Mouse (Mus musculus) forebrain, embryonic 13.5 days (tissue): ENCODE data around the gene Ktn1. TPM values are rescaled to one million over a fixed set of nuclear protein-coding genes. Genes with fewer than 3 reads are reported as not detected.

Experiments used
- ATAC-seq: fragments of 200-750 bp; cut with Nextera tagmentation; 2 replicates; pipeline ENCODE4 v1.8.0; 2017
- H3K27ac ChIP-seq: fragments of 300-500 bp; sonication (generic); 2 replicates; pipeline ENCODE4 v1.5.1; 2015; ENCODE audit warnings: inconsistent platforms, mild to moderate bottlenecking, moderate library complexity
- H3K27me3 ChIP-seq: fragments of 300-500 bp; sonication (generic); 2 replicates; pipeline ENCODE4 v1.6.1; 2015; ENCODE audit warnings: mild to moderate bottlenecking, inconsistent platforms
- H3K36me3 ChIP-seq: fragments of 300-500 bp; sonication (generic); 2 replicates; pipeline ENCODE4 v1.6.1; 2015; ENCODE audit warnings: mild to moderate bottlenecking, inconsistent platforms; ENCODE audit not compliant: poor library complexity, severe bottlenecking
- H3K4me1 ChIP-seq: fragments of 300-500 bp; sonication (generic); 2 replicates; pipeline ENCODE4 v1.6.1; 2015; ENCODE audit warnings: inconsistent platforms
- H3K4me2 ChIP-seq: fragments of 300-500 bp; sonication (generic); 2 replicates; pipeline ENCODE4 v1.6.1; 2015; ENCODE audit warnings: inconsistent platforms, mild to moderate bottlenecking, moderate library complexity
- H3K4me3 ChIP-seq: fragments of 300-500 bp; sonication (generic); 2 replicates; pipeline ENCODE4 v1.5.1; 2015; ENCODE audit warnings: mild to moderate bottlenecking, inconsistent platforms
- H3K9ac ChIP-seq: fragments of 300-500 bp; sonication (generic); 2 replicates; pipeline ENCODE4 v1.6.1; 2015; ENCODE audit warnings: mild to moderate bottlenecking, inconsistent platforms
- H3K9me3 ChIP-seq: fragments of 300-500 bp; sonication (generic); replicated peaks from 2 replicates; pipeline ENCODE4 v1.6.1; 2016; ENCODE audit warnings: inconsistent platforms
- WGBS: fragments of 180-500 bp; shearing (Covaris S2); methylation state at CpG from one replicate; pipeline ENCODE4 v1.1.7; 2015; 5-methylcytosine and 5-hydroxymethylcytosine counted together
- polyA plus RNA-seq: library from polyadenylated mRNA; unstranded; fragments of >200 nt; fragmentation: Nextera tagmentation; extraction: Ambion mirVana; gene quantifications from 2 replicates; pipeline ENCODE4 v1.2.1, GENCODE M21; 2015

Ktn1 gene
- 72.7 and 75.1 TPM in 2 replicates for polyA plus RNA-seq

DNA sequence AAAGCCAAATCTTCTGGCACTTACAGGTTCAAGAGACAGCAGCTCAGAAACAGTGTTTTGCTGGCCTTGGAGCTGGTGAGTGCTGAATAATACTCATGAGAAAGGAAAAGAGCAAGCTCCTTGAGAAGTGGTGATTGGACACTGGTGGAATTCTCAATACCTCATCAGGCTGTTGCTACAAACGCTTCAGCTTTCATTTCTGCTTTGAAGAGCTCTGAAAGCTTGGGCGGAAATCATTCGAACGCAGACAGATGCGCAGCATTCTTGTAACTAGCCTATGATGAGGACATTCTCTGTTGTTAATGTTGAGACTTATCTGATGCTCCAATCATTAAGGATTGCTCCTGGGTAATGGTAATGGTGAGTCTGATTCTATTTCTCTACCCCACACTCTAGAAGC is at the start of gene Ktn1:
Gene Ktn1 (plus strand): TSS at position 231 of the 400 bp plus-strand sequence.
- H3K36me3 ChIP-seq = no peaks in the 10 kb centered on the region
- H3K9me3 ChIP-seq = no peaks in the 10 kb centered on the region
- H3K4me2 ChIP-seq = peak within 1 kb of the TSS; percentile 78
- peaks cover 9% of the 10 kb centered on the region; the same call in 1 of the 2 replicates for H3K27me3 ChIP-seq
- H3K4me1 ChIP-seq = peaks cover 27% of the 10 kb centered on the region
- no peak for ATAC-seq
- H3K4me3 ChIP-seq = peak within 1 kb of the TSS; percentile 95
- WGBS = 43% methylated on average over 5 of the region's 5 CpGs
- H3K9ac ChIP-seq = peak within 1 kb of the TSS; percentile 94
- peak within 1 kb of the TSS; percentile 79 for H3K27ac ChIP-seq

DNA sequence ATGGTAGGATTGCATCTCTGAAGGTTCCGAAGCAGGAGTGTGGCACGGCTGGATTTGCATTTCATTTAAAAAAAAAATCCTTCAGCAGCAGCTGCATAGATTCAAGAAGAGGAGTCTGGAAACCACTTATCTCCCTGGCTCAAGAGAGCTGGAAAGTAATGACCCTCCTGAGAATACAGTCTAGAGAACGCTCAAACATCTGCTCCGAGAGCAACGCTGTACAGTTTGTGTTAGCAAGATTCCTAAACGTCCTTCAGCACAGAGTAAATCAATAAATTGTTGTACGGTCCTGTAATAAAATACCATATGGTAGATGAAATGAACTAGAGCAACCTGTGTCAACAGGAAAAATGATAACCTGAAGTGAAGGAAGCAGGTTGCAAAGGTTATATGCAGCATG is 35.0 kb upstream of the Ktn1 start:
- no peaks in the 10 kb centered on the region for H3K36me3 ChIP-seq
- H3K9ac ChIP-seq = no peak overlapping the region
- WGBS = 87% methylated on average over 7 of the region's 7 CpGs
- no peaks in the 10 kb centered on the region for H3K4me1 ChIP-seq
- no peak overlapping the region for H3K4me2 ChIP-seq
- no peak overlapping the region for H3K4me3 ChIP-seq
- ATAC-seq = no peak
- H3K27ac ChIP-seq = no peak overlapping the region
- no peaks in the 10 kb centered on the region for H3K27me3 ChIP-seq
- no peaks in the 10 kb centered on the region for H3K9me3 ChIP-seq

DNA sequence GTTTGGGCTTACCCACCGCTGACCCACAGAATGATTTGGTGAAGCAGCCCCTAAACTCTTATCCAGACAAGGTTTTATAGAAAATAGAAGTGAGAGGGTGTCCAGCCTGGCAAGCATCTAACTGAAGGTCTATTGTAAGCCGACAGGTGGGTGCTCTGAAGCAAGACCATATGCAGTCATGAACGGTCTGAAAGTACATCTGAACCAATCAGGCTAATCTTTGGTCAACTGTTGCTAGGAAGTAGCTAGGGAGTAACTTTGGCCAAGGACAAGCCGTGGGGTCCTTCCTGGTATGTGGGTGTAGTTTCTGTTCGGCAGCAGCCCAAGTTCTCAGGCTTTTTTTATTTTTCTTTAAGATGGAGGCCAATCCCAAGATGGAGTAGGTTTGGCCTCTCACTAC is 29.4 kb upstream of the Ktn1 start:
- Histone ChIP-seq H3K4me1 (no peaks in the 10 kb centered on the region), H3K27ac (no peak overlapping the region), H3K27me3 (no peaks in the 10 kb centered on the region), H3K4me2 (no peak overlapping the region), H3K9ac (no peak overlapping the region), H3K36me3 (no peaks in the 10 kb centered on the region), H3K4me3 (no peak overlapping the region), H3K9me3 (no peaks in the 10 kb centered on the region)
- WGBS = 86% methylated on average over 5 of the region's 5 CpGs
- no peak for ATAC-seq

DNA sequence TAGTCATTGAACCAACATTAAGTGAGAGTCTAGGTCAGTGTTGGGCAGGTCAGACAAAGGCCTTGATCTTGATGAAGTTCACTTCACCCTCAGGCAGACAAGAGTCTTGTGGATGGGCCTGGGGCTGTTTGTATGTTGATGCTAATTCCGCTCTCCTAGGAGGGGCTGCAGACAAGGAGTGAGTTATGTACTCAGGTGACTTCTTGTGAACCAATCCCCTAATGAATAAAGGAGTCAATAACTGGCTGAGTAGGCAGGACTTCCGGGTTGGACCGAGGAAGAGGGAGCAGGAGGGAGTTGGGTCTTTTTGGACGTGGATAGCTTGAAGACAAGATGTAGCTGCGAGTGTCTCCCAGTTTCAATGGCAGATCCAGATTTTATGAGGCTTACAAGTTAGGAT is 26.3 kb upstream of the Ktn1 start:
- H3K9ac ChIP-seq = no peak overlapping the region
- no peak overlapping the region for H3K4me2 ChIP-seq
- WGBS = 90% methylated on average over 5 of the region's 5 CpGs
- H3K36me3 ChIP-seq = no peaks in the 10 kb centered on the region
- H3K4me3 ChIP-seq = no peak overlapping the region
- no peaks in the 10 kb centered on the region for H3K9me3 ChIP-seq
- ATAC-seq = no peak
- H3K27me3 ChIP-seq = no peaks in the 10 kb centered on the region
- no peaks in the 10 kb centered on the region for H3K4me1 ChIP-seq
- no peak overlapping the region for H3K27ac ChIP-seq

DNA sequence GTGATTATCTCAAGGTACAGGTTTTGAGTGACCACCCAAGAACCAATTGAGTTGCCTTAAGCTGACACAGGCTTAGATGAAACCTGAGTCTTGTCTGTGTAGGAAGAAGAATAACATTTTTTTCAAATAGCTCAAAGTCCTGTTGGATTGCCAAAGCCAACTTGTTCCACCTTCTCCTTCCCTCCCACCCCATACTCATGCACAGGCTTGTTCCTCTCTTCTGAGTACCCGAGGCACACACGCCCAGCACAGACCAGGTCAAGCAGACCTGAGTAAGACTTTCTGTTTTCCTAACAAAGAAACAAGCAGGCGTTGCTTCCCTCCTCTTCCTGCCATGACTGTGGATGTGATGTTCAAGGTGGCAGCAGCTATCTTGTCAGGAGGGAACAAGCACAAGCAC is 23.4 kb upstream of the Ktn1 start:
- H3K36me3 ChIP-seq = no peaks in the 10 kb centered on the region
- WGBS = 73% methylated on average over 3 of the region's 3 CpGs
- H3K9me3 ChIP-seq = no peaks in the 10 kb centered on the region
- no peak for ATAC-seq
- no peak overlapping the region for H3K27ac ChIP-seq
- no peak overlapping the region for H3K4me2 ChIP-seq
- no peaks in the 10 kb centered on the region for H3K27me3 ChIP-seq
- no peak overlapping the region for H3K9ac ChIP-seq
- no peak overlapping the region for H3K4me3 ChIP-seq
- H3K4me1 ChIP-seq = no peaks in the 10 kb centered on the region

DNA sequence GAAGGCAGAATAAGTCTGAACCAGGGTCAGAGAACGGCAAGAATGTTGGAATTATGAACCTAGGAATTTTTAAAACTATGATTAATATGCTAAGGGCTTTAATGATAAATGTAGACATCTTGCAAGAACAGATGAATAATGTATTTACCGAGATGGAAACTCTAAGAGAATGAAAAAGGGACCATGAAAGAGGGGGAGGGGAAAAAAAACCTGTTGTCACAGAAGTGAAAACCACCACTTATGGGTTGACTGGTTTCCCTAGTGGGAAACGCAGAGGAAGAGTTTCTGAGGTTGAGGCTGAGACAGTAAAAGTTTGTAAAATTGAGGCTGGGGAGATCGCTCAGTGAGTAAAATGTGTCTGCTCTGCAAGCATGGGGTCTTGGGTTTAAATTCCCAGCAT is 22.1 kb upstream of the Ktn1 start:
- Histone ChIP-seq H3K27me3 (no peaks in the 10 kb centered on the region), H3K9me3 (no peaks in the 10 kb centered on the region), H3K27ac (no peak overlapping the region), H3K4me2 (no peak overlapping the region), H3K36me3 (no peaks in the 10 kb centered on the region), H3K4me1 (no peaks in the 10 kb centered on the region), H3K4me3 (no peak overlapping the region), H3K9ac (no peak overlapping the region)
- WGBS = 89% methylated on average over 4 of the region's 4 CpGs
- ATAC-seq = no peak

DNA sequence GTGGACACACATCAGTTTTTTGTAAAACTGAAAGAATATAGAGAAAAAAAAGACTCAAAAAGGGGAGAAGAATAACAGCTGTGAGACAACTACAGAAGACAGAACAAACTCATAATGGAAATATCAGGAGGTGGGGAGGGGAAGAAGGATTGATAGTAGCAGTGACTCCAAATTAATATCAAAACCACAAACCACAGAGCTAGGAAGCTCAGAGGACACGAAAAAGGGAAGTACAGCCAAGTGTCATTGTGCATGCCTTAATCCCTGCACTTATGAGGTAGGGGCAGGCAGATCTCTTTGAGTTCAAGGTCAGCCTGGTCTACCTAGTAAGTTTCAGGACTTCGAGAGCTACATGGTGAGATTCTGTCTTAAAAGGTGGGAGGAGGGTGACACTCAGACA is 21.4 kb upstream of the Ktn1 start:
- Histone ChIP-seq H3K27ac (no peak overlapping the region), H3K36me3 (no peaks in the 10 kb centered on the region), H3K9ac (no peak overlapping the region), H3K4me2 (no peak overlapping the region), H3K27me3 (no peaks in the 10 kb centered on the region), H3K4me3 (no peak overlapping the region), H3K9me3 (no peaks in the 10 kb centered on the region), H3K4me1 (no peaks in the 10 kb centered on the region)
- 79% methylated on average over 2 of the region's 2 CpGs for WGBS
- ATAC-seq = no peak

DNA sequence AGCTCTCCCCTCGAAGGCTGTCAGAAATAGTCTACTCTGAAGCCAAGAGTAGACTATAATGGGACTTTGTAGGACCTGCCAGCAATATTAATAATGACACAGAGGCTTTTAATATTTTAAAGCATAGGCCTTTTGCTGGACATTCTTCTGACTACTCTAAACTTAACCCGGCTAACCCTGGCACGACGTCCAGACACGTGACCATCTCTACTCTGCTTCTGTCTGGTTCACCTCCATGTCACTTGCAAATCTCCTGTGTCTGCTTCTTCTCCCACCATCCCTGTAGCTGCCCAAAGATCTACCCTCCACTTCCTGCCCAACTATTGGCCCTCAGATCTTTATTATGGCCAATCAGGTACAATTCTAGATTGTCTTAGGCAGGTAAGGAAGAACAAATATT is 20.9 kb upstream of the Ktn1 start:
- Histone ChIP-seq H3K4me3 (no peak overlapping the region), H3K27ac (no peak overlapping the region), H3K4me1 (no peaks in the 10 kb centered on the region), H3K9ac (no peak overlapping the region), H3K36me3 (no peaks in the 10 kb centered on the region), H3K27me3 (no peaks in the 10 kb centered on the region), H3K4me2 (no peak overlapping the region), H3K9me3 (no peaks in the 10 kb centered on the region)
- no peak for ATAC-seq
- WGBS = 86% methylated on average over 5 of the region's 5 CpGs

GRCm38 (mm10) chr14:47632419-47632818 is 15.8 kb upstream of the Ktn1 start:
- no peak for ATAC-seq
- WGBS = 90% methylated on average over 1 of the region's 1 CpGs
- Histone ChIP-seq H3K4me1 (no peaks in the 10 kb centered on the region), H3K9me3 (no peaks in the 10 kb centered on the region), H3K27me3 (no peaks in the 10 kb centered on the region), H3K9ac (no peak overlapping the region), H3K4me3 (no peak overlapping the region), H3K36me3 (no peaks in the 10 kb centered on the region), H3K4me2 (no peak overlapping the region), H3K27ac (no peak overlapping the region)

DNA sequence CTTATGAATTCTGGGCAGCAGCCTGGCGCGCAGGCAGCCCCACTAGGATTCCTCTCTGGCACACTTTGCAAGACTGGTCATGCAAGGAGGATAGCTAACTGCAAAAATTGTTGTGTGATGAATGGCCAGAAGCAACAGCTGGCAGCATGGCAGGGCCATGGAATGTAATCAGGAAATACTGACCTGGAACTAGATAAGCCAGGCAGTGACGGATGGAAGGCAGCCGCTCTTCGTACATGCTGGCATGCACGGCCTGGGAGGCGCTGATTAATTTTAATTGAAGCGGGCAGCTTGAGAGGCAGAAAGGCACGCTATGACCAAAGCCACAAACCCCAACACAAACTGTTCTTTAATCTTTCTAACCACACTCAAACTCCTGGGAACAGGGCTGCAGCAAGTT is 13.8 kb upstream of the Ktn1 start:
- no peak overlapping the region for H3K9ac ChIP-seq
- 80% methylated on average over 9 of the region's 9 CpGs for WGBS
- H3K9me3 ChIP-seq = no peaks in the 10 kb centered on the region
- ATAC-seq = no peak
- no peaks in the 10 kb centered on the region for H3K27me3 ChIP-seq
- no peak overlapping the region for H3K4me2 ChIP-seq
- H3K4me1 ChIP-seq = no peaks in the 10 kb centered on the region
- H3K36me3 ChIP-seq = no peaks in the 10 kb centered on the region
- no peak overlapping the region for H3K27ac ChIP-seq
- H3K4me3 ChIP-seq = no peak overlapping the region

GRCm38 (mm10) chr14:47634846-47635245 is 13.4 kb upstream of the Ktn1 start:
- H3K9me3 ChIP-seq = no peaks in the 10 kb centered on the region
- H3K4me1 ChIP-seq = no peaks in the 10 kb centered on the region
- no peaks in the 10 kb centered on the region for H3K27me3 ChIP-seq
- H3K4me3 ChIP-seq = no peak overlapping the region
- no peak overlapping the region for H3K9ac ChIP-seq
- 80% methylated on average over 7 of the region's 7 CpGs for WGBS
- no peak overlapping the region for H3K4me2 ChIP-seq
- H3K27ac ChIP-seq = no peak overlapping the region
- no peak for ATAC-seq
- H3K36me3 ChIP-seq = no peaks in the 10 kb centered on the region

- H3K4me1 ChIP-seq = no peaks in the 10 kb centered on the region
- H3K4me3 ChIP-seq = no peak overlapping the region
- no peak overlapping the region for H3K27ac ChIP-seq
- WGBS = 82% methylated on average over 4 of the region's 4 CpGs
- H3K9me3 ChIP-seq = no peaks in the 10 kb centered on the region
- no peak for ATAC-seq
- no peak overlapping the region for H3K4me2 ChIP-seq
- H3K9ac ChIP-seq = no peak overlapping the region
- no peaks in the 10 kb centered on the region for H3K27me3 ChIP-seq
- H3K36me3 ChIP-seq = no peaks in the 10 kb centered on the region
Measured at GRCm38 (mm10) chr14:47638316-47638895, 9.8 kb upstream of the Ktn1 start.

- Histone ChIP-seq H3K9me3 (no peaks in the 10 kb centered on the region), H3K4me1 (peaks cover 14% of the 10 kb centered on the region), H3K4me3 (no peak overlapping the region), H3K9ac (no peak overlapping the region), H3K36me3 (no peaks in the 10 kb centered on the region), H3K27ac (no peak overlapping the region), H3K27me3 (peaks cover 9% of the 10 kb centered on the region; the same call in 1 of the 2 replicates), H3K4me2 (no peak overlapping the region)
- 61% methylated on average over 7 of the region's 7 CpGs for WGBS
- no peak for ATAC-seq
Measured at GRCm38 (mm10) chr14:47645620-47646019, 2.6 kb upstream of the Ktn1 start.
